Mouse (Mus musculus) macrophage (primary cell): ENCODE data around the gene Gm15127. TPM values are rescaled to one million over a fixed set of nuclear protein-coding genes. Genes with fewer than 3 reads are reported as not detected.
"Not testable (repeated sequence)": the region's sequence is repeated elsewhere in the genome, so short reads cannot be mapped to it uniquely, and the experiment has no call there.

Source experiments
- H3K27ac ChIP-seq: fragments of 350-480 bp; formaldehyde crosslinking; 2 replicates; pipeline ENCODE4 v1.9.0; 2021
- H3K36me3 ChIP-seq: fragments of 350-480 bp; formaldehyde crosslinking; 2 replicates; pipeline ENCODE4 v1.9.0; 2021; ENCODE audit errors: inconsistent target
- H3K4me3 ChIP-seq: fragments of 350-480 bp; formaldehyde crosslinking; 2 replicates; pipeline ENCODE4 v1.9.0; 2021; ENCODE audit errors: inconsistent target
- H3K79me2 ChIP-seq: fragments of 350-480 bp; formaldehyde crosslinking; 2 replicates; pipeline ENCODE4 v1.9.0; 2021; ENCODE audit errors: inconsistent target
- WGBS: methylation state at CpG from one replicate; pipeline ENCODE4 v1.1.7; 2026; ENCODE audit warnings: inconsistent platforms; ENCODE audit not compliant: missing documents; 5-methylcytosine and 5-hydroxymethylcytosine counted together
- polyA plus RNA-seq: library from polyadenylated mRNA; stranded (reverse); fragments of 250-400 nt; gene quantifications from 3 replicates; pipeline ENCODE4 v1.2.4, GENCODE M21; 2018; ENCODE audit warnings: inconsistent platforms
- total RNA-seq, 78 experiments: library from RNA; depleted of rRNA; stranded (reverse); fragments of 250-400 nt; gene quantifications; 1 replicate in 9 of 78; 2 replicates in 24 of 78; 3 replicates in 43 of 78; 4 replicates in 2 of 78; pipeline ENCODE4 v1.2.4; 2018; ENCODE audit warnings: inconsistent platforms in 56 of 78

Gene Gm15127
- total RNA-seq (2018; cell fraction: chromatin; rRNA removed) = not detected
- not detected for total RNA-seq (2018; cell fraction: cytosol; rRNA removed)
- not detected for total RNA-seq (2018; cell fraction: nucleus; rRNA removed)
- not detected in 3 replicates for polyA plus RNA-seq

GRCm38 (mm10) chrX:148663298-148663697, at the start of gene Gm15127:
Gene Gm15127, plus strand, starts transcription at chrX:148663598.
- not testable (repeated sequence) for H3K79me2 ChIP-seq, H3K4me3 ChIP-seq, H3K27ac ChIP-seq, H3K36me3 ChIP-seq
- WGBS = no CpG with 5 or more reads among the region's 4 CpGs

DNA sequence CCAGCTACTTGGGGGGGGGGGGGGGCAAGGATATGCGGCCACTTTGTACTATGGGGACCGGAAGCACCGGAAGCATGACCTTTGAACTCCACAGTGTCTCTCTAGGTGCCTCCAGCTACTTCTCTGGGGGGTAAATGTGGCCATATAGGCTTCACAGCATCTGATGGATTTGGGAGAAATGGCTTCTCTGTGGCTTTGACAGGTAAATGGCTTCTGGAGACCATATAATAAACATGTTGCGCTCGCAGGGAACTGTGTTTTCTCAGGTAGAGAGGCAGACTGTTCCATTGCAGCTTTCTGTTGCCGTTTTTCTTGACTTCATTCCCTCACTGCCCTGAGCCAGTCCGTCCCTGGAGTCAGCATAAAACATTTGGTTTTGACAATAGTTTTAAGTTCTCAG, 48.3 kb upstream of the Gm15127 start, which contains the start of gene Gm8334:
Gene Gm8334, minus strand, starts transcription at position 101 of the 400 bp plus-strand sequence.
- not testable (repeated sequence) for H3K36me3 ChIP-seq, H3K27ac ChIP-seq, H3K4me3 ChIP-seq, H3K79me2 ChIP-seq
- WGBS = 100% methylated on average over 2 of the region's 7 CpGs

DNA sequence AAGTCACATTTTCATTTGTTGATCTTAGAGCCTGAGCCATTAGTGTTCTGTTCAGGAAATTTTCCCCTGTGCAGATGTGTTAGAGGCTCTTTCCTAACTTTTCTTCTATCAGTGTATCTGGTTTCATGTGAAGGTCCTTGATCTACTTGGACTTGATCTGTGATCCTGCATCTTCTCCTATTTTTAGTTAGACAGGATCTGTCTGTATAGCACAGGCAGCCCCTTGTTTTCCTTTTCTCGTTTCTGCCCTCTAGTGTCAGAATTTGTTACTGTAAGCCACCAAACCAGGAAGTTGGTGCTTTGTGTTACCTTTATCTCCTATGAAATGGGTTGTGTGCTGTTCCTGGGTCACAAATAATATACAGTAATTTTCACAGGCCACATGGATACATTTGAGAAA, 12.9 kb downstream of the Gm15127 start:
- not testable (repeated sequence) for H3K4me3 ChIP-seq, H3K79me2 ChIP-seq, H3K36me3 ChIP-seq, H3K27ac ChIP-seq
- no CpG with 5 or more reads among the region's 1 CpGs for WGBS

Other genes with a start within 250 kb of the Gm15127 start
- gene Gm15114, start 174.6 kb upstream of the Gm15127 start, polyA plus RNA-seq = not detected in 3 replicates
- not detected in 3 replicates for gene Gm8334, start 48.4 kb upstream of the Gm15127 start, polyA plus RNA-seq
- not detected in 3 replicates for gene Luzp4, start 194.0 kb downstream of the Gm15127 start, polyA plus RNA-seq